Mouse (Mus musculus) spleen, adult 2 months (tissue): ENCODE data around the gene Lcmt1. TPM values are rescaled to one million over a fixed set of nuclear protein-coding genes. Genes with fewer than 3 reads are reported as not detected.

Experiments
- DNase-seq, 2 experiments: peaks; one replicate each; pipeline versions ENCODE4 v3.0.0 to v3.0.0-alpha.2; 2012 to 2021; ENCODE audit warnings: low spot score in 2 of 2, low read depth in 1 of 2
- H3K27ac ChIP-seq: fragments of 200-500 bp; 2 replicates; pipeline ENCODE4 v1.5.1; 2012; ENCODE audit warnings: low read length, inconsistent platforms; ENCODE audit not compliant: insufficient read depth
- H3K27me3 ChIP-seq: fragments of 200-500 bp; 2 replicates; pipeline ENCODE4 v1.6.1; 2012; ENCODE audit warnings: mild to moderate bottlenecking, moderate library complexity, low read length, inconsistent platforms; ENCODE audit not compliant: control insufficient read depth, insufficient read depth
- H3K36me3 ChIP-seq: fragments of 200-500 bp; 2 replicates; pipeline ENCODE4 v1.6.1; 2012; ENCODE audit warnings: mild to moderate bottlenecking, low read length, inconsistent platforms; ENCODE audit not compliant: control insufficient read depth, insufficient read depth
- H3K4me1 ChIP-seq: fragments of 200-500 bp; 2 replicates; pipeline ENCODE4 v1.6.1; 2011; ENCODE audit warnings: inconsistent platforms; ENCODE audit not compliant: control insufficient read depth, insufficient read depth, insufficient read length
- H3K4me3 ChIP-seq: fragments of 200-500 bp; 2 replicates; pipeline ENCODE4 v1.5.1; 2011; ENCODE audit warnings: mild to moderate bottlenecking, inconsistent platforms; ENCODE audit not compliant: insufficient read depth, insufficient read length; ENCODE audit errors: extremely low read depth
- CTCF ChIP-seq: fragments of 200-500 bp; IDR thresholded peaks from 2 replicates; pipeline ENCODE4 v1.5.1; 2011; ENCODE audit warnings: mild to moderate bottlenecking, inconsistent platforms; ENCODE audit not compliant: insufficient read depth, insufficient read length, insufficient replicate concordance; ENCODE audit errors: extremely low read depth
- POLR2A ChIP-seq: fragments of 200-500 bp; IDR thresholded peaks from 2 replicates; pipeline ENCODE4 v1.6.1; 2011; ENCODE audit warnings: low read depth, low read length, inconsistent platforms
- WGBS: fragments of 180-500 bp; shearing (Covaris S2); methylation state at CpG from one replicate; pipeline ENCODE4 v1.1.7; 2018; 5-methylcytosine and 5-hydroxymethylcytosine counted together
- polyA plus RNA-seq: library from polyadenylated mRNA; depleted of rRNA; stranded (reverse); fragments of >200 nt; gene quantifications from 2 replicates; pipeline ENCODE4 v1.2.3, GENCODE M21; 2012

Gene Lcmt1
- polyA plus RNA-seq, 1 experiment, result 9.3 TPM

GRCm38 (mm10) chr7:123365876-123366741, 3.5 kb upstream of the Lcmt1 start:
- Histone ChIP-seq H3K36me3 (peaks cover 3% of the 10 kb centered on the region; the same call in 1 of the 2 replicates), H3K4me1 (peaks cover 34% of the 10 kb centered on the region; the same call in 1 of the 2 replicates), H3K27ac (peak overlapping the region; percentile 54), H3K27me3 (no peaks in the 10 kb centered on the region), H3K4me3 (peak overlapping the region; percentile 23; the same call in 1 of the 2 replicates)
- 47% methylated on average over 7 of the region's 7 CpGs for WGBS
- DNase-seq, result no peak
- TF ChIP-seq CTCF, result no peak
- no peak for TF ChIP-seq POLR2A

GRCm38 (mm10) chr7:123366806-123367205, 2.8 kb upstream of the Lcmt1 start:
- WGBS, result 67% methylated on average over 8 of the region's 8 CpGs
- DNase-seq, result no peak
- peak overlapping the region; percentile 54 for H3K27ac ChIP-seq
- no peaks in the 10 kb centered on the region for H3K27me3 ChIP-seq
- H3K4me1 ChIP-seq, result peaks cover 27% of the 10 kb centered on the region; the same call in 1 of the 2 replicates
- peaks cover 3% of the 10 kb centered on the region; the same call in 1 of the 2 replicates for H3K36me3 ChIP-seq
- no peak overlapping the region; the same call in 1 of the 2 replicates for H3K4me3 ChIP-seq
- no peak for TF ChIP-seq POLR2A
- TF ChIP-seq CTCF, result no peak

GRCm38 (mm10) chr7:123367218-123368150, 2.1 kb upstream of the Lcmt1 start:
- no peaks in the 10 kb centered on the region for H3K27me3 ChIP-seq
- peaks cover 27% of the 10 kb centered on the region; the same call in 1 of the 2 replicates for H3K4me1 ChIP-seq
- WGBS, result 57% methylated on average over 16 of the region's 16 CpGs
- no peak for DNase-seq
- peak overlapping the region; percentile 62 for H3K27ac ChIP-seq
- H3K36me3 ChIP-seq, result peaks cover 3% of the 10 kb centered on the region; the same call in 1 of the 2 replicates
- H3K4me3 ChIP-seq, result peak overlapping the region; percentile 49
- TF ChIP-seq CTCF, result no peak
- TF ChIP-seq POLR2A, result no peak

- TF ChIP-seq CTCF, result no peak
- TF ChIP-seq POLR2A, result no peak
- peak overlapping the region; percentile 62 for H3K27ac ChIP-seq
- H3K4me1 ChIP-seq, result peaks cover 27% of the 10 kb centered on the region; the same call in 1 of the 2 replicates
- H3K36me3 ChIP-seq, result peaks cover 3% of the 10 kb centered on the region; the same call in 1 of the 2 replicates
- H3K4me3 ChIP-seq, result peak overlapping the region; percentile 49
- DNase-seq, result no peak
- no peaks in the 10 kb centered on the region for H3K27me3 ChIP-seq
- 23% methylated on average over 2 of the region's 2 CpGs for WGBS
These were observed 1.4 kb upstream of the Lcmt1 start for GRCm38 (mm10) chr7:123368187-123368586.

- no peak for TF ChIP-seq CTCF
- no peak for TF ChIP-seq POLR2A
- peak overlapping the region; percentile 86 for H3K27ac ChIP-seq
- H3K4me1 ChIP-seq, result peaks cover 25% of the 10 kb centered on the region; the same call in 1 of the 2 replicates
- peak in 1 of 2 experiments; percentile 57 for DNase-seq
- WGBS, result under 1% methylated on average over 47 of the region's 51 CpGs
- H3K36me3 ChIP-seq, result 0 out of 2 replicates have a peak, but pooled peaks cover 2% of the 10 kb centered on the region
- H3K4me3 ChIP-seq, result peak overlapping the region; percentile 85
- no peaks in the 10 kb centered on the region for H3K27me3 ChIP-seq
These were observed 522 bp upstream of the Lcmt1 start for GRCm38 (mm10) chr7:123368778-123369746.
